Mouse (Mus musculus): ENCODE results near the gene Spef2. TPM values are rescaled to one million over a fixed set of nuclear protein-coding genes. Genes with fewer than 3 reads are reported as not detected.

The Spef2 gene
- polyA plus RNA-seq (2014; fragmentation: Illumina TruSeq; extraction: RNeasy Lipid Tissue Mini Kit (QIAGEN cat#74804); ENCODE audit: low read depth, low replicate concordance), result 0.58 TPM

DNA sequence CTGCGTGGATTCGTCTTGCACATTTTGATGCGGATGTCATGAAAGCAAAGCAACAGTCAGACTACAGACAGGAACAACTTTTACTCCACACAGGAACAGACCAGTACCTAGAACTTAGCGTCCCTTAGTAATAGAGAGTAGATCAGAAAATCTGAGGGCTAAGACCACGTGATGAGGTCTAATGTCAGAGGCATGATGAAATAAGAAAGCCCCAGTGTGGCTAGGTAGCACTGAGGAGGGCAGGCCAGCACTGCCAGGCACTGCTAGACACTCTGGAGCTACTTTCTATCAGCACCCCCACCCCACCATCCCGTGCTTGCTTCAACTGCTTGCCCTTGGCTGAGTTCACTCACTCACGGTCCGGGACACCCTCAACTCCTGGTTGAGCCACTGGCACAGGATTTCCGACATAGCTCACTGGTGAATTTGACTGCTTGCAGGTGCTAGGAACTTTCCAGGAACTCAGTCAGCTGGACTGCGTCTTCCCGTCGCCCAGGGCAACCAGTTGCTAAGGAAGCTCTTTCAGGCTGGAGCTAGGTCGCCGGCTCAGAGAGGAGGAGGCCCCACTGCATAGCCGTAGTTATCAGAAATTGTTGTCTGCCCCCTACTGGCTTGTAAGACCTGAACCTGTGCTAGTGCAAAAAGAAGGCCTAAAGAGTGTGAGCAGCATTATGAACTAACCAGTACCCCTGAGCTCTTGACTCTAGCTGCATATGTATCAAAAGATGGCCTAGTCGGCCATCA, at the start of gene Spef2:
Gene Spef2, minus strand, starts transcription at position 510 of the 744 bp plus-strand sequence.

DNA sequence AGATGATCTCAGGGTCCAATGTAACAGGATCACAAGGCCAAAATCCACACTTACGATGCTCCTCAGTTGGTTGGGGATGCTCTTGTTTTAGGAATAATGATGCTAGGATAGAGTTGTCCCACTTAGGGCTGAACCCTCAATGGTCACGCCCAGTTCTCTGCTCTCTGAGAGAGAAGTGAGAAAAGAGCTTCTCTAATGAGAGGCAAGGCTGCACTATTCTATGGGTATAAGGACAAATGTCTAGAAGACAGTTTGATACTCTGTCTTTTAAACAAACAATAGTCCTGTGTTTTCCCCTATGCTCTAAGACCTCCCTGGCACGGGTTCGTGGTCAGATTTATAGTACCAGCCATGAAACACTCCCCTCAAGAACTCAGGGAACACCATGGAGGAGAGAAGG, 218.6 kb downstream of the Spef2 start, which contains the start of gene Il7r:
Gene Il7r, minus strand, starts transcription at position 101 of the 400 bp plus-strand sequence.

Other genes starting within 250 kb of the Spef2 start
- gene Il7r, start 218.7 kb downstream of the Spef2 start, polyA plus RNA-seq (2014; fragmentation: Illumina TruSeq; extraction: RNeasy Lipid Tissue Mini Kit (QIAGEN cat#74804); ENCODE audit: low read depth, low replicate concordance), result 2.3 TPM